Mouse (Mus musculus): Measurements from ENCODE around the gene Egfl7.

Gene Egfl7

DNA sequence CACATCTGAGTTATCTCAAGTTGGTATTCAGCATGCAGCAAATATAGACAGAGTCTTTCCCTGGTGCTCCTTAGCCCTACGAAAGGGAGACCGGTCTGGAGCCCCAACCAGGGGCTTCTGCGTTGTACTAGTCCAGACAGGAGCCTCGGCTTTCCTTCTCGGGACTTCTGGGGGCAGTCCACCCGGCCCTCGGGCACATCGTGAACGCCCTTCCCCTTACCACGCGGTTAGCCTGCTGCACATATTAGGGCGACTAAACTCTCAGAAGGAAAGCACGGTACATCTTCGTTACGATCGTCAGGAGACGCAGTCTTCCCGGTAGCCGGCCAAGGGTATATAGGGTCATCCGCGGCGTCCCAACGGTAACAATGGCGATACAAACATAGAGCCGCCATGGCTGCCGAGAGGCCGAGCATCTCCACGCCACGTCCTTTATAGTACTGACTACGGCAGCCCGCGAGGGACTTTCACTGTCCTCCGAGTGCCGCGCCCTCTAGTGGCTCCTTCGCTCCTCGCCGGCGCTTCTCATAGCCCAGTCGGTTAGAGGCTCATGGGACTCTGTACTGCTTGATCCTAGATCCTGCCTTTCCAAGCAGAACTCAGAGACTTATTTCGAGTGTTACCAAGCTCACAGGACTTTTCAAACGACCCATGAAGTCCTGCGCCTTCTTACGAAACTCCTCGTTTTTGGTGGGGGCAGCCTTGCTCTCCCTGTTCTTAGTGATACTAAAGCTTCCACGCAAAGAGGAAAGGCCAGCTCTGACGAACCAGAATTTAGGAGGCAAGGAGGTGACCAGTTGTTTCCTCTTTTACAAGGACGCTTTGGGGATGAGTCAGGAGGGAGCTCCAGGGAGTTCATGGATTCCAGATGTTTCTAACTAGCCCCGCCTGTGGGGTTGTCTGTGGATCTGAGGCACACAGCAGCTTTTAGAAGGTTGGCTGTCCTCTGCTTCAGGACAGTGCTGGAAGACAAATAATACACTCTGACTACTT is 60.3 kb downstream of the Egfl7 start:
- DNase-seq (ENCODE audit: low spot score): peak; percentile 98

DNA sequence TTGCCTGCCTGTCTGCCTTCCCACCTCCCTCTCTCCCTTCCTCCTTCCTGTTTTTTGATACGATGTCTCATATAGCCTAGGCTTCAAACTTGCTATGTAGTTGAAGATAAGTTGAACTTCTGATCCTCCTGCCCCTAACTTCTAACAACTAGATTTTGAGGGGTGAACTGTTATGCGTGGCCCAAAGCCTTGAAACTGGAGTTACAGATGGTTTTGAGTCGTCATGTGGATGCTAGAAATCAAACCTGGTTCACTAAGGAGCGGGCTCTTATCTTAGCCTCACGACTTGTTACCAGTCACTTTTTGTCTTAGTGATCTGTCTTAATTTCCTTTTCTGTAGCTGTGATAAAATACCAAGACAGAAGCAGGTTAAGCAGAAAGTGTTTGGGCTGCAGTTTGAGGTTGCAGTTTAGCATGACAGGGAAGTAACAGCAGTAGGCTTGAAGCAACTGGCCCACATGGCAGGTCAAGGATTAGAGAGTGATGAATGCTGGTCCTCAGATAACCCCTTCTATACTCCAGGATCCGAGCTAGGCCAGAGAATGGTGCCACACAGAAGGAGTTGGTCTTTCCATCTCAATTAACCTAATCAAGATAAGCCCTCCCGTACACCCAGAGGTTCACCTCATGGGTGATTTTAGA is 61.3 kb downstream of the Egfl7 start:
- DNase-seq (ENCODE audit: low spot score): no peak

Measured in urinary bladder, postnatal 14 days (tissue).